Mouse (Mus musculus): ENCODE measurements around the gene Gm28047. TPM values are rescaled to one million over a fixed set of nuclear protein-coding genes. Genes with fewer than 3 reads are reported as not detected.
A peak's percentile ranks its signal among the peaks of the same experiment; 100 is the strongest.
"Not testable (repeated sequence)": the region's sequence is repeated elsewhere in the genome, so short reads cannot be mapped to it uniquely, and the experiment has no call there.

The Gm28047 gene
- polyA plus RNA-seq, 1 experiment, result not detected

DNA sequence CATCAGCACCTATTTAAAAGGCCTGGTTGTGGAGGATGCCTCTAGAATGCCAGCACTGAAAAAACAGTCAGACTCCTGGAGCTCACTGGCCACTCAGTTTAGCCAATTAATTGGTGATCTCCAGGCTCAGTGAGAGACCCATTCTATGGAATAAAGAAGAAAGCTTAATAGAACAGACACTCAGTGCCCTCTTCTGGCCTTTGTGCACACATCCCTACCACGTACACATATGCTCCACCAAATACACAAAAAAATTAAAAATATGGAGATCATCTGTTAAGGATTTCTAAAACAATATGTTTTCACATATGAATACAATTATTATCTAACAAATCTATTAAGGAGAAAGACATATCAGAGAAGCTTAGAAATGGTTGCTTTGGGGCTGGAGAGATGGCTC lies 4.1 kb downstream of the Gm28047 start:
- DNase-seq (ENCODE audit: low read depth in 1 of 2, low spot score in 2 of 2), result no peak
- no peaks in the 10 kb centered on the region; the same call in 1 of the 2 replicates for H3K36me3 ChIP-seq (ENCODE audit: control insufficient read depth, insufficient read depth, low read length)
- H3K4me3 ChIP-seq (ENCODE audit: extremely low read depth, insufficient read depth, insufficient read length), result no peak overlapping the region
- H3K27me3 ChIP-seq (ENCODE audit: control insufficient read depth, insufficient read depth, low read length), result no peaks in the 10 kb centered on the region
- no peak for TF ChIP-seq POLR2A (IDR thresholded peaks at IDR 0.05; ENCODE audit: low read depth, low read length)
- TF ChIP-seq CTCF (IDR thresholded peaks at IDR 0.05; ENCODE audit: extremely low read depth, insufficient read depth, insufficient read length, insufficient replicate concordance), result no peak
- H3K4me1 ChIP-seq (ENCODE audit: control insufficient read depth, insufficient read depth, insufficient read length), result peaks cover 9% of the 10 kb centered on the region
- 81% methylated on average over 1 of the region's 1 CpGs for WGBS
- H3K27ac ChIP-seq (ENCODE audit: insufficient read depth, low read length), result no peak overlapping the region

GRCm38 (mm10) chr15:102619486-102619885 lies 5.4 kb downstream of the Gm28047 start:
- Histone ChIP-seq H3K27ac (ENCODE audit: insufficient read depth, low read length) (no peak overlapping the region), H3K36me3 (ENCODE audit: control insufficient read depth, insufficient read depth, low read length) (no peaks in the 10 kb centered on the region; the same call in 1 of the 2 replicates), H3K27me3 (ENCODE audit: control insufficient read depth, insufficient read depth, low read length) (no peaks in the 10 kb centered on the region), H3K4me3 (ENCODE audit: extremely low read depth, insufficient read depth, insufficient read length) (no peak overlapping the region), H3K4me1 (ENCODE audit: control insufficient read depth, insufficient read depth, insufficient read length) (peaks cover 9% of the 10 kb centered on the region)
- WGBS, result 90% methylated on average over 5 of the region's 5 CpGs
- no peak for TF ChIP-seq CTCF (IDR thresholded peaks at IDR 0.05; ENCODE audit: extremely low read depth, insufficient read depth, insufficient read length, insufficient replicate concordance)
- no peak for DNase-seq (ENCODE audit: low read depth in 1 of 2, low spot score in 2 of 2)

- no peak for DNase-seq (ENCODE audit: low read depth in 1 of 2, low spot score in 2 of 2)
- TF ChIP-seq CTCF (IDR thresholded peaks at IDR 0.05; ENCODE audit: extremely low read depth, insufficient read depth, insufficient read length, insufficient replicate concordance) (no peak), POLR2A (IDR thresholded peaks at IDR 0.05; ENCODE audit: low read depth, low read length) (no peak)
- Histone ChIP-seq H3K4me3 (ENCODE audit: extremely low read depth, insufficient read depth, insufficient read length) (peak overlapping the region; percentile 23; the same call in 1 of the 2 replicates), H3K4me1 (ENCODE audit: control insufficient read depth, insufficient read depth, insufficient read length) (no peaks in the 10 kb centered on the region; the same call in none of the 2 replicates), H3K27me3 (ENCODE audit: control insufficient read depth, insufficient read depth, low read length) (no peaks in the 10 kb centered on the region), H3K36me3 (ENCODE audit: control insufficient read depth, insufficient read depth, low read length) (no peaks in the 10 kb centered on the region; the same call in 1 of the 2 replicates), H3K27ac (ENCODE audit: insufficient read depth, low read length) (no peak overlapping the region; the same call in 1 of the 2 replicates)
- WGBS, result 16% methylated on average over 1 of the region's 1 CpGs
These were observed 7.2 kb downstream of the Gm28047 start for GRCm38 (mm10) chr15:102617654-102618053.

- Histone ChIP-seq H3K27me3 (ENCODE audit: control insufficient read depth, insufficient read depth, low read length) (no peaks in the 10 kb centered on the region), H3K4me1 (ENCODE audit: control insufficient read depth, insufficient read depth, insufficient read length) (no peaks in the 10 kb centered on the region; the same call in none of the 2 replicates), H3K36me3 (ENCODE audit: control insufficient read depth, insufficient read depth, low read length) (no peaks in the 10 kb centered on the region; the same call in 1 of the 2 replicates), H3K27ac (ENCODE audit: insufficient read depth, low read length) (no peak overlapping the region), H3K4me3 (ENCODE audit: extremely low read depth, insufficient read depth, insufficient read length) (no peak overlapping the region)
- no peak for DNase-seq (ENCODE audit: low read depth in 1 of 2, low spot score in 2 of 2)
- no peak for TF ChIP-seq POLR2A (IDR thresholded peaks at IDR 0.05; ENCODE audit: low read depth, low read length)
- no peak for TF ChIP-seq CTCF (IDR thresholded peaks at IDR 0.05; ENCODE audit: extremely low read depth, insufficient read depth, insufficient read length, insufficient replicate concordance)
- WGBS, result 67% methylated on average over 2 of the region's 2 CpGs
These were observed 8.7 kb downstream of the Gm28047 start for GRCm38 (mm10) chr15:102616174-102616573.

GRCm38 (mm10) chr15:102614224-102614623 lies 10.6 kb downstream of the Gm28047 start:
- no peaks in the 10 kb centered on the region; the same call in none of the 2 replicates for H3K4me1 ChIP-seq (ENCODE audit: control insufficient read depth, insufficient read depth, insufficient read length)
- no peak for TF ChIP-seq POLR2A (IDR thresholded peaks at IDR 0.05; ENCODE audit: low read depth, low read length)
- no peak for TF ChIP-seq CTCF (IDR thresholded peaks at IDR 0.05; ENCODE audit: extremely low read depth, insufficient read depth, insufficient read length, insufficient replicate concordance)
- H3K36me3 ChIP-seq (ENCODE audit: control insufficient read depth, insufficient read depth, low read length), result no peaks in the 10 kb centered on the region
- H3K27me3 ChIP-seq (ENCODE audit: control insufficient read depth, insufficient read depth, low read length), result no peaks in the 10 kb centered on the region
- H3K27ac ChIP-seq (ENCODE audit: insufficient read depth, low read length), result no peak overlapping the region
- no peak overlapping the region for H3K4me3 ChIP-seq (ENCODE audit: extremely low read depth, insufficient read depth, insufficient read length)
- DNase-seq (ENCODE audit: low read depth in 1 of 2, low spot score in 2 of 2), result no peak

DNA sequence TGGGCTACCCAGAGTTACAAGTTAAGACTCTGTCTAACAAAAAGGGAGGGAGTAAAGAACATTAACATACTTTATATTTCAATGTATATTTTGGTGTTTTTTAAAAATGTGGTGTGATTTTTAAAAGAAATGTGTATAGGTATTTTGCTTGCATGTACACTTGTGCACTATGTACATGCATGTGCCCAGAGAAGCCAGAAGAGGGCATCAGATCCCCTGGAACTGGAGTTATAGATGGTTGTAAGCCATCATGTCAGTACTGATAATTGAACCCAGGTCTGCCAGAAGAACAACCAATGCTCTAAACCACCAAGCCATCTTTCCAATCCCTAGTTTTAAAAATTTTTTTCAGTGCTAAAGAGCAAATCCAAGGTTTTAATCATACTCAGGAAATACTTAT lies 11.9 kb downstream of the Gm28047 start:
- no peaks in the 10 kb centered on the region for H3K27me3 ChIP-seq (ENCODE audit: control insufficient read depth, insufficient read depth, low read length)
- H3K27ac ChIP-seq (ENCODE audit: insufficient read depth, low read length), result no peak overlapping the region
- DNase-seq (ENCODE audit: low read depth in 1 of 2, low spot score in 2 of 2), result peak in 1 of 2 experiments; percentile 6
- H3K36me3 ChIP-seq (ENCODE audit: control insufficient read depth, insufficient read depth, low read length), result no peaks in the 10 kb centered on the region
- H3K4me1 ChIP-seq (ENCODE audit: control insufficient read depth, insufficient read depth, insufficient read length), result no peaks in the 10 kb centered on the region; the same call in none of the 2 replicates
- H3K4me3 ChIP-seq (ENCODE audit: extremely low read depth, insufficient read depth, insufficient read length), result no peak overlapping the region
- TF ChIP-seq POLR2A (IDR thresholded peaks at IDR 0.05; ENCODE audit: low read depth, low read length) (no peak), CTCF (IDR thresholded peaks at IDR 0.05; ENCODE audit: extremely low read depth, insufficient read depth, insufficient read length, insufficient replicate concordance) (no peak)

DNA sequence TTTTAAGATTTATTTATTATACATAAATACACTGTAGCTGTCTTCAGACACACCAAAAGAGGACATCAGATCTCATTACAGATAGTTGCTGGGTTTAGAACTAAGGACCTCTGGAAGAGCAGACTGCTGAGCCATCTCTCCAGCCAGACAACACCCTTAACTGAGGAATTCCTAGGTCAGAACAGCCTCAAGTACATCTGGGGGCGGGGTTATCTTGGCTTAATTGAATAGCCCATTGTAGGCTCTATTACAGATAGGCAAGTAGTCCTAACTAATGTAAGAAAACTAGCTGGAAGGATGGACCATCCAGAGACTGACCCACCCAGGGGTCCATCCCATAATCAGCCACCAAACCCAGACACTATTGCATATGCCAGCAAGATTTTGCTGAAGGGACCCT lies 16.3 kb downstream of the Gm28047 start:
- H3K4me3 ChIP-seq (ENCODE audit: extremely low read depth, insufficient read depth, insufficient read length); H3K27me3 ChIP-seq (ENCODE audit: control insufficient read depth, insufficient read depth, low read length); DNase-seq (ENCODE audit: low read depth in 1 of 2, low spot score in 2 of 2); H3K27ac ChIP-seq (ENCODE audit: insufficient read depth, low read length); H3K36me3 ChIP-seq (ENCODE audit: control insufficient read depth, insufficient read depth, low read length); H3K4me1 ChIP-seq (ENCODE audit: control insufficient read depth, insufficient read depth, insufficient read length): not testable (repeated sequence)
- WGBS, result 94% methylated on average over 1 of the region's 1 CpGs
